Mouse (Mus musculus): Measurements from ENCODE around the gene Tbp. TPM values are rescaled to one million over a fixed set of nuclear protein-coding genes. Genes with fewer than 3 reads are reported as not detected.
A peak's percentile ranks its signal among the peaks of the same experiment; 100 is the strongest.
"Not testable (repeated sequence)": the region's sequence is repeated elsewhere in the genome, so short reads cannot be mapped to it uniquely, and the experiment has no call there.

The Tbp gene
- polyA plus RNA-seq, 1 experiment from 2014 or later, result 82.5 TPM

GRCm38 (mm10) chr17:15527811-15528136 lies 28.1 kb downstream of the Tbp start:
- Histone ChIP-seq H3K9me3 (replicated peaks; ENCODE audit: control insufficient read depth, low read length) (no peaks in the 10 kb centered on the region), H3K4me3 (ENCODE audit: low read depth, low read length) (peak overlapping the region; percentile 82), H3K4me2 (ENCODE audit: low read length) (peak overlapping the region; percentile 74), H3K9ac (ENCODE audit: low read length) (peak overlapping the region; percentile 87), H3K27me3 (replicated peaks; ENCODE audit: control insufficient read depth, insufficient read depth, low read length) (no peaks in the 10 kb centered on the region), H3K4me1 (ENCODE audit: control insufficient read depth, insufficient read depth, low read length) (peaks cover 5% of the 10 kb centered on the region; the same call in 1 of the 2 replicates), H3K36me3 (ENCODE audit: control insufficient read depth, insufficient read depth, low read length) (peaks cover 21% of the 10 kb centered on the region), H3K27ac (ENCODE audit: low read depth, low read length) (no peak overlapping the region)
- WGBS, result 61% methylated on average over 3 of the region's 3 CpGs
- no peak for ATAC-seq
- DNase-seq (ENCODE audit: low spot score), result no peak

GRCm38 (mm10) chr17:15528887-15529286 lies 29.2 kb downstream of the Tbp start:
- Histone ChIP-seq H3K9ac (ENCODE audit: low read length) (no peak overlapping the region), H3K4me2 (ENCODE audit: low read length) (no peak overlapping the region), H3K4me1 (ENCODE audit: control insufficient read depth, insufficient read depth, low read length) (peaks cover 5% of the 10 kb centered on the region; the same call in 1 of the 2 replicates), H3K36me3 (ENCODE audit: control insufficient read depth, insufficient read depth, low read length) (peaks cover 14% of the 10 kb centered on the region), H3K27me3 (replicated peaks; ENCODE audit: control insufficient read depth, insufficient read depth, low read length) (no peaks in the 10 kb centered on the region), H3K4me3 (ENCODE audit: low read depth, low read length) (no peak overlapping the region), H3K9me3 (replicated peaks; ENCODE audit: control insufficient read depth, low read length) (no peaks in the 10 kb centered on the region), H3K27ac (ENCODE audit: low read depth, low read length) (no peak overlapping the region)
- 77% methylated on average over 2 of the region's 2 CpGs for WGBS
- no peak for ATAC-seq
- DNase-seq (ENCODE audit: low spot score), result no peak

GRCm38 (mm10) chr17:15530141-15530540 lies 30.5 kb downstream of the Tbp start:
- Histone ChIP-seq H3K4me1 (ENCODE audit: control insufficient read depth, insufficient read depth, low read length) (peaks cover 5% of the 10 kb centered on the region; the same call in 1 of the 2 replicates), H3K9ac (ENCODE audit: low read length) (no peak overlapping the region), H3K36me3 (ENCODE audit: control insufficient read depth, insufficient read depth, low read length) (peaks cover 4% of the 10 kb centered on the region), H3K27ac (ENCODE audit: low read depth, low read length) (no peak overlapping the region), H3K4me2 (ENCODE audit: low read length) (no peak overlapping the region), H3K4me3 (ENCODE audit: low read depth, low read length) (no peak overlapping the region), H3K27me3 (replicated peaks; ENCODE audit: control insufficient read depth, insufficient read depth, low read length) (no peaks in the 10 kb centered on the region), H3K9me3 (replicated peaks; ENCODE audit: control insufficient read depth, low read length) (no peaks in the 10 kb centered on the region)
- peak; percentile 79 for DNase-seq (ENCODE audit: low spot score)
- WGBS, result under 1% methylated on average over 5 of the region's 5 CpGs
- no peak; the same call in 1 of the 2 replicates for ATAC-seq

- 0 out of 2 replicates have a peak, but pooled peaks have one; percentile 44 for ATAC-seq
- Histone ChIP-seq H3K9ac (ENCODE audit: low read length) (no peak overlapping the region), H3K9me3 (replicated peaks; ENCODE audit: control insufficient read depth, low read length) (no peaks in the 10 kb centered on the region), H3K4me3 (ENCODE audit: low read depth, low read length) (no peak overlapping the region), H3K27ac (ENCODE audit: low read depth, low read length) (no peak overlapping the region), H3K4me1 (ENCODE audit: control insufficient read depth, insufficient read depth, low read length) (0 out of 2 replicates have a peak, but pooled peaks cover 2% of the 10 kb centered on the region), H3K4me2 (ENCODE audit: low read length) (no peak overlapping the region), H3K27me3 (replicated peaks; ENCODE audit: control insufficient read depth, insufficient read depth, low read length) (peaks cover 3% of the 10 kb centered on the region; the same call in 1 of the 2 replicates), H3K36me3 (ENCODE audit: control insufficient read depth, insufficient read depth, low read length) (no peaks in the 10 kb centered on the region)
- DNase-seq (ENCODE audit: low spot score), result peak; percentile 46
- WGBS, result 65% methylated on average over 10 of the region's 11 CpGs
Observed at GRCm38 (mm10) chr17:15535162-15535800, 35.6 kb downstream of the Tbp start.

GRCm38 (mm10) chr17:15535943-15536342 lies 36.3 kb downstream of the Tbp start:
- peak overlapping the region; percentile 64; the same call in 1 of the 2 replicates for H3K9ac ChIP-seq (ENCODE audit: low read length)
- no peak overlapping the region for H3K27ac ChIP-seq (ENCODE audit: low read depth, low read length)
- H3K36me3 ChIP-seq (ENCODE audit: control insufficient read depth, insufficient read depth, low read length), result no peaks in the 10 kb centered on the region
- ATAC-seq (0 out of 2 replicates have a peak, but pooled peaks have one; percentile 10), DNase-seq (ENCODE audit: low spot score) (no peak)
- H3K4me1 ChIP-seq (ENCODE audit: control insufficient read depth, insufficient read depth, low read length), result 0 out of 2 replicates have a peak, but pooled peaks cover 2% of the 10 kb centered on the region
- 21% methylated on average over 8 of the region's 8 CpGs for WGBS
- peaks cover 3% of the 10 kb centered on the region; the same call in 1 of the 2 replicates for H3K27me3 ChIP-seq (replicated peaks; ENCODE audit: control insufficient read depth, insufficient read depth, low read length)
- no peaks in the 10 kb centered on the region for H3K9me3 ChIP-seq (replicated peaks; ENCODE audit: control insufficient read depth, low read length)
- peak overlapping the region; percentile 42 for H3K4me3 ChIP-seq (ENCODE audit: low read depth, low read length)
- peak overlapping the region; percentile 77 for H3K4me2 ChIP-seq (ENCODE audit: low read length)

DNA sequence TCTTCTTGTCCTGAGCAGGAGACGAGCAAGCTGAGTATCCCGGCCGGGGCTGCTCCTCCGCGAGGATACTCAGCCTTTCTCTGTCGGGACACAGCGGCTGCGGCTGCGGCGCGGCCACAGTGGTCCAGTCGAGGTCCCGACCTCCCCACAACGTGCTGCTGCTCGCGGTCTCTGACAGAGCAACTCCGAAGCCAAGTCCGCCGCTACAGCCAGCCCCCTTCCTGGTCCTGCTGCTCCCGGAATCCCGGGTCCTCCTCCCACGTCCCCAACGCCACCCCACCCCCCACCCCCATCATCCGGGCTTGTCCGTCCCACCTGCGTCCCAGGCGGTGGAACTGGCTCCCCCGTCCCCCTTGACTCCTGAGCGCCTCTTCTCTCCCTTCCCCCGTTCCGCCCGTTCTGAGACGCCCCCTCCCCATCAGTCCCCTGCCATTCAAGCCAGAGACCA lies 36.8 kb downstream of the Tbp start:
- no peaks in the 10 kb centered on the region for H3K9me3 ChIP-seq (replicated peaks; ENCODE audit: control insufficient read depth, low read length)
- H3K36me3 ChIP-seq (ENCODE audit: control insufficient read depth, insufficient read depth, low read length), result no peaks in the 10 kb centered on the region
- DNase-seq (ENCODE audit: low spot score), result no peak
- H3K4me1 ChIP-seq (ENCODE audit: control insufficient read depth, insufficient read depth, low read length), result 0 out of 2 replicates have a peak, but pooled peaks cover 2% of the 10 kb centered on the region
- peak overlapping the region; percentile 64 for H3K9ac ChIP-seq (ENCODE audit: low read length)
- ATAC-seq, result peak; percentile 37; the same call in 1 of the 2 replicates
- H3K4me3 ChIP-seq (ENCODE audit: low read depth, low read length), result peak overlapping the region; percentile 42
- H3K27me3 ChIP-seq (replicated peaks; ENCODE audit: control insufficient read depth, insufficient read depth, low read length), result peaks cover 3% of the 10 kb centered on the region; the same call in 1 of the 2 replicates
- under 1% methylated on average over 31 of the region's 33 CpGs for WGBS
- H3K4me2 ChIP-seq (ENCODE audit: low read length), result peak overlapping the region; percentile 77
- no peak overlapping the region for H3K27ac ChIP-seq (ENCODE audit: low read depth, low read length)

GRCm38 (mm10) chr17:15540309-15540708 lies 40.6 kb downstream of the Tbp start:
- no peak for ATAC-seq
- Histone ChIP-seq H3K9me3 (replicated peaks; ENCODE audit: control insufficient read depth, low read length) (no peaks in the 10 kb centered on the region), H3K4me1 (ENCODE audit: control insufficient read depth, insufficient read depth, low read length) (0 out of 2 replicates have a peak, but pooled peaks cover 2% of the 10 kb centered on the region), H3K4me3 (ENCODE audit: low read depth, low read length) (no peak overlapping the region), H3K36me3 (ENCODE audit: control insufficient read depth, insufficient read depth, low read length) (no peaks in the 10 kb centered on the region), H3K27me3 (replicated peaks; ENCODE audit: control insufficient read depth, insufficient read depth, low read length) (peaks cover 3% of the 10 kb centered on the region; the same call in 1 of the 2 replicates), H3K4me2 (ENCODE audit: low read length) (no peak overlapping the region), H3K27ac (ENCODE audit: low read depth, low read length) (no peak overlapping the region), H3K9ac (ENCODE audit: low read length) (no peak overlapping the region)
- 73% methylated on average over 4 of the region's 4 CpGs for WGBS
- DNase-seq (ENCODE audit: low spot score), result no peak

DNA sequence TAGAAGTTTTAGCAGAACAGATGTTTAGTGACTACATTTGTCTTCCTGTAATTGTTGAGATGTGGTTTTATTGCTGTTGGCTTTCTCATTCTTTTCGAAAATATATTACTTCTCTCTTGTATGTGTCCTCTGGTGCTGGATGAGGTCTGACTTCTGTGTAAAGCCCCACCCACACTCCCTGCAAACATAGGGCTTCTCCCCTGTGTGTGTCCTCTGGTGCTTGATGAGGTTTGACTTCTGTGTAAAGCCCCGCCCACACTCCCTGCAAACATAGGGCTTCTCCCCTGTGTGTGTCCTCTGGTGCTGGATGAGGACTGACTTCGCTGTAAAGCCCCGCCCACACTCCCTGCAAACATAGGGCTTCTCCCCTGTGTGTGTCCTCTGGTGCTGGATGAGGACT lies 44.2 kb downstream of the Tbp start:
- not testable (repeated sequence) for H3K4me3 ChIP-seq (ENCODE audit: low read depth, low read length); H3K27me3 ChIP-seq (replicated peaks; ENCODE audit: control insufficient read depth, insufficient read depth, low read length); H3K4me2 ChIP-seq (ENCODE audit: low read length); ATAC-seq; DNase-seq (ENCODE audit: low spot score); H3K9me3 ChIP-seq (replicated peaks; ENCODE audit: control insufficient read depth, low read length); H3K4me1 ChIP-seq (ENCODE audit: control insufficient read depth, insufficient read depth, low read length); H3K27ac ChIP-seq (ENCODE audit: low read depth, low read length); H3K36me3 ChIP-seq (ENCODE audit: control insufficient read depth, insufficient read depth, low read length); H3K9ac ChIP-seq (ENCODE audit: low read length)
- WGBS, result 55% methylated on average over 3 of the region's 4 CpGs

- Histone ChIP-seq H3K27ac (ENCODE audit: low read depth, low read length) (no peak overlapping the region), H3K27me3 (replicated peaks; ENCODE audit: control insufficient read depth, insufficient read depth, low read length) (no peaks in the 10 kb centered on the region), H3K4me3 (ENCODE audit: low read depth, low read length) (no peak overlapping the region), H3K9ac (ENCODE audit: low read length) (no peak overlapping the region), H3K36me3 (ENCODE audit: control insufficient read depth, insufficient read depth, low read length) (no peaks in the 10 kb centered on the region), H3K4me2 (ENCODE audit: low read length) (no peak overlapping the region), H3K9me3 (replicated peaks; ENCODE audit: control insufficient read depth, low read length) (no peaks in the 10 kb centered on the region), H3K4me1 (ENCODE audit: control insufficient read depth, insufficient read depth, low read length) (no peaks in the 10 kb centered on the region)
- no peak for ATAC-seq
- 77% methylated on average over 4 of the region's 4 CpGs for WGBS
- DNase-seq (ENCODE audit: low spot score), result no peak
Observed at GRCm38 (mm10) chr17:15546440-15546839, 46.8 kb downstream of the Tbp start.
